Mouse (Mus musculus) lung, adult 2 months (tissue): ENCODE measurements around the gene Dtd1.

Experiments used
- CTCF ChIP-seq: fragments of 200-500 bp; IDR thresholded peaks from 2 replicates; pipeline ENCODE4 v1.5.1; 2011; ENCODE audit warnings: mild to moderate bottlenecking, low read length, control low read depth; ENCODE audit not compliant: insufficient read depth
- POLR2A ChIP-seq: fragments of 200-500 bp; IDR thresholded peaks from 2 replicates; pipeline ENCODE4 v1.6.1; 2011; ENCODE audit warnings: low read depth, mild to moderate bottlenecking, control low read depth, low read length, borderline replicate concordance; ENCODE audit errors: extremely low read depth

DNA sequence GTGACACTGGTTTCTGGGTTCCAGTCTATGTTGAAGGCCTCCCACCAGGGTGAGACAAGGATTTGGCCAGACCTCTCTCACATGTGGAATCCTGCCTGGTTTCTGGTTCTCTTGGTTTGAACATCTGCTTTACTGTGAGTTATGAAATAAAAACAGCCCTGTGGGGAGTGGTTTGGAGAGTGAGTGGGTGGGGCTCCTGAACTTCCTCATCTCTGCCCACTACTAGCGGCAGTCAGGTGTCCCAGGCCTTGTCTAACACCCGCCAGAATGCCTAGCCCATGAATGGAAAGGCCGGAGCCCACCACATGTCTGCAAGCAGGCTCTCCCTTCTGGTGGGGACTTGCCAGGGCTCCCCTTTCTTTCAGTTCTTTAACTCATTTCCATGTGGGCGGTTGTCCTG lies 42.3 kb downstream of the Dtd1 start:
- TF ChIP-seq CTCF, result no peak
- TF ChIP-seq POLR2A, result no peak
